ENCODE assay signal across 8 mouse cellular contexts in the genomic region with DNA sequence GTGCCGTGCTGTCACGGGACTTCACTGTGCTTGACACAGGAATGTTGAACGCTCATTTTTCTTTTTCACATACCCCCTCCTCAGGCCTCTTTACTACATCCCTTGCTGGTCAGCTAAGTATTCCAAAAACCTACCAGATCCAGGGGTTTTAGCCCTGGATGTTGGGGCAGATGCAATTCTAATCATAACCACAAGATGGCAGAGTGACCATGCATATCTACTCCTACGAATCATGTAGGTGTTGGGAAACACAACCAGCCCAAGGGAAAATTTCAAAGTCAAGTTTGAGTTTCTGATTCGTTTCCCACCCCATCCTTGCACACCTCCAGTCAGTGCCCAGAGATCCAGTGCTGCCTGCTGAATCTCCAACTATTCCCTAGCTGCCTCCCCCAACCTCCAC. TPM values are rescaled to one million over a fixed set of nuclear protein-coding genes. Genes with fewer than 3 reads are reported as not detected.
DNase-seq lines count a peak whose midpoint lies in the region; ATAC-seq lines count a peak whose summit lies in the region.

No protein-coding gene starts in this region.

- H3K4me1 ChIP-seq in liver, embryonic 13.5 days (replicated peaks), result peaks cover 33% of the 10 kb centered on the region
- no peaks in the 10 kb centered on the region for H3K4me1 ChIP-seq in neural tube, embryonic 11.5 days (ENCODE audit: control insufficient read depth, insufficient read depth, low read length)

- no peak overlapping the region for H3K4me3 ChIP-seq in liver, embryonic 13.5 days (replicated peaks)
- no peak overlapping the region for H3K4me3 ChIP-seq in neural tube, embryonic 11.5 days (ENCODE audit: low read depth, low read length)

- peak overlapping the region; percentile 65 for H3K4me2 ChIP-seq in liver, embryonic 13.5 days
- no peak overlapping the region for H3K4me2 ChIP-seq in neural tube, embryonic 11.5 days (ENCODE audit: low read depth)

- H3K9ac ChIP-seq in liver, embryonic 13.5 days, result 0 out of 2 replicates have a peak overlapping the region, but pooled peaks have one; percentile 57
- H3K9ac ChIP-seq in neural tube, embryonic 11.5 days (ENCODE audit: low read length), result no peak overlapping the region

- WGBS in liver, embryonic 13.5 days (ENCODE audit: insufficient replicate concordance), result 21% methylated on average over 5 of the region's 5 CpGs
- WGBS in neural tube, embryonic 11.5 days, result 18% methylated on average over 5 of the region's 5 CpGs

- DNase-seq in A20 (ENCODE audit: low read depth, low spot score) (peak; percentile 54), ES-CJ7 (ENCODE audit: low read depth, low spot score) (peak; percentile 82)
- peak; percentile 71 for DNase-seq in heart, adult 8-10 months (ENCODE audit: low spot score)
- peak; percentile 70 for DNase-seq in kidney, postnatal 10 days
- peak; percentile 34 for DNase-seq in liver, embryonic 13.5 days
- DNase-seq in neural tube, embryonic 11.5 days (ENCODE audit: low spot score), result peak; percentile 64
- no peak for DNase-seq in ovary, adult 18-20 months (ENCODE audit: low spot score)

- peak; percentile 71 for ATAC-seq in common myeloid progenitor, adult 5-6 weeks (replicated peaks; ENCODE audit: low read depth, poor library complexity, severe bottlenecking)
- no peak for ATAC-seq in liver, embryonic 13.5 days (ENCODE audit: low read depth)
- ATAC-seq in neural tube, embryonic 11.5 days (ENCODE audit: insufficient read depth, low FRiP score, low TSS enrichment), result no peak

- H3K36me3 ChIP-seq in liver, embryonic 13.5 days, result peaks cover 25% of the 10 kb centered on the region
- H3K36me3 ChIP-seq in neural tube, embryonic 11.5 days (ENCODE audit: control insufficient read depth, insufficient read depth, low read length), result no peaks in the 10 kb centered on the region; the same call in 1 of the 2 replicates

- no peaks in the 10 kb centered on the region for H3K9me3 ChIP-seq in liver, embryonic 13.5 days (replicated peaks)
- no peaks in the 10 kb centered on the region for H3K9me3 ChIP-seq in neural tube, embryonic 11.5 days (ENCODE audit: control insufficient read depth, low read length)

- no peaks in the 10 kb centered on the region for H3K27me3 ChIP-seq in liver, embryonic 13.5 days
- no peaks in the 10 kb centered on the region for H3K27me3 ChIP-seq in neural tube, embryonic 11.5 days (ENCODE audit: control insufficient read depth, insufficient read depth, low read length)

- H3K27ac ChIP-seq in liver, embryonic 13.5 days, result peak overlapping the region; percentile 80; the same call in 1 of the 2 replicates
- no peak overlapping the region for H3K27ac ChIP-seq in neural tube, embryonic 11.5 days (ENCODE audit: low read depth, low read length)

RNA-seq across cellular contexts. Expression of a gene that starts 28.6 kb away (rescaled TPM):
- 18.0 and 20.6 TPM in 2 replicates for total RNA-seq in common myeloid progenitor, adult 5-6 weeks (2017)
- total RNA-seq in heart, adult 8-10 months (2022), result 1,000 to 10,000 TPM in 3 of 4 experiments, 100 to 1,000 TPM in 1; 973 to 1,404 (median 1,052) TPM
- 22.0 and 24.0 TPM in 2 replicates for polyA plus RNA-seq in liver, embryonic 13.5 days (2015; fragmentation: Nextera tagmentation; extraction: Ambion mirVana)
- 49.5 and 57.7 TPM in 2 replicates for polyA plus RNA-seq in neural tube, embryonic 11.5 days (2014; fragmentation: Nextera tagmentation; extraction: Ambion mirVana)

RNA-seq across cellular contexts. Expression of a gene that starts 55.6 kb away (rescaled TPM):
- 0.73 TPM in 1 of 2 replicates, not detected in the other for total RNA-seq in common myeloid progenitor, adult 5-6 weeks (2017)
- total RNA-seq in heart, adult 8-10 months (2022), result under 1 TPM in 3 of 4 experiments, not detected in 1; 0.11 to 0.38 (median 0.22) TPM
- polyA plus RNA-seq in liver, embryonic 13.5 days (2015; fragmentation: Nextera tagmentation; extraction: Ambion mirVana), result 0.07 and 0.37 TPM in 2 replicates
- polyA plus RNA-seq in neural tube, embryonic 11.5 days (2014; fragmentation: Nextera tagmentation; extraction: Ambion mirVana), result 0.29 and 0.31 TPM in 2 replicates

Comparison
In these comparisons a context has a peak if more than half of its experiments do, and no peak if none do; other contexts are left out.
1. RNA of a gene that starts 28.6 kb away (total RNA-seq): 973 to 1,404 TPM in heart, adult 8-10 months; 18.0 to 20.6 TPM in common myeloid progenitor, adult 5-6 weeks; every median in the first group is over 10 times any median in the second.